Mouse (Mus musculus): Measurements from ENCODE around the gene Myocd.

DNA sequence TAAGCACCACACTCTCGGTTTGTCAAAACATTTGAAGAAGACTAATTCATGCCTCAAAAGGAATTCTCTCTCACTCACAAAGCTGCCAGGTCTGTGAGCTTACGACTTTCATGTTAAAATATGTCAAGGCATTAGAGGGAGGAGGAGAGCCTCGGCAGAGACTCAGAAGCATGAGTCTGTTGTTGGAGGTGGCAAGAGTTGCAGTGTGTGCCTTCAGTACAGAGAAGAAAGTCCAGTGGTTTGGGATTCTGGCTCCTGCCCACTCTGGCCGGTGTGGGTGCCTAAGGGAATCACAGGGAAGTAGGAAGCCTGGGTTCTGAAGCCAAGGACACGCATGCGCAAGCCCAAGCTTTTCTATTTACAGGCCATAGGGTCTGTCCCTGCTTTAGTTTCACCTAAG is 14.2 kb downstream of the Myocd start:
- TF ChIP-seq POLR2A (IDR thresholded peaks at IDR 0.05; ENCODE audit: insufficient read depth, low read length) (no peak), EP300 (IDR thresholded peaks at IDR 0.05; ENCODE audit: insufficient read depth, low read depth, low read length) (no peak)
